Mouse (Mus musculus): ENCODE data around the gene Pgap1. TPM values are rescaled to one million over a fixed set of nuclear protein-coding genes. Genes with fewer than 3 reads are reported as not detected.

The Pgap1 gene
- polyA plus RNA-seq, 1 experiment from 2014 or later = 29.8 TPM

DNA sequence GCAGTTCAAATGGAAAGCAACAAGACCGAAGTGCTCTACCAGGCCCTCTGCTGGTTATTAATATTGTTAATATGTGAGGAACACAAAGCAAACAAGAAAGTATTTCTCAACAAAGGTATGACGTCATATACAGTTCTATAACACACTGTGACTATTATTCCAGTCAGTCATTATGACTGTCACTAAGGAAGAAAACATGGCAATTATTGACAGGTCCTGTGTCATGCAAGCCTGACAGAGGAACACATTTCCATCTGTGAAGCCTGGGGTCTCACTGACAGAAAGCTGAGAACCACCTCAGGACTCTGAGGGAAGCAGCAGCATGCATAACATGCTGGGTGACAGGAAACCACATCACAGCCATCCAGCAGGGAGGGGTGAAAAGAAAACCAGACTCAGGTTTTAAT, 65.0 kb downstream of the Pgap1 start:
- Histone ChIP-seq H3K4me2 (ENCODE audit: low read length) (no peak overlapping the region), H3K27ac (ENCODE audit: low read length) (no peak overlapping the region), H3K9ac (ENCODE audit: low read depth, low read length) (no peak overlapping the region), H3K4me3 (ENCODE audit: low read depth, low read length) (no peak overlapping the region), H3K4me1 (ENCODE audit: control insufficient read depth, insufficient read depth, low read length) (no peaks in the 10 kb centered on the region), H3K27me3 (ENCODE audit: control insufficient read depth, insufficient read depth, low read depth, low read length) (no peaks in the 10 kb centered on the region), H3K9me3 (replicated peaks; ENCODE audit: control insufficient read depth, low read length, poor library complexity, severe bottlenecking) (no peaks in the 10 kb centered on the region), H3K36me3 (ENCODE audit: control insufficient read depth, insufficient read depth, low read length) (peaks cover 17% of the 10 kb centered on the region)
- 81% methylated on average over 2 of the region's 2 CpGs for WGBS
- ATAC-seq = 0 out of 2 replicates have a peak, but pooled peaks have one; percentile 17

DNA sequence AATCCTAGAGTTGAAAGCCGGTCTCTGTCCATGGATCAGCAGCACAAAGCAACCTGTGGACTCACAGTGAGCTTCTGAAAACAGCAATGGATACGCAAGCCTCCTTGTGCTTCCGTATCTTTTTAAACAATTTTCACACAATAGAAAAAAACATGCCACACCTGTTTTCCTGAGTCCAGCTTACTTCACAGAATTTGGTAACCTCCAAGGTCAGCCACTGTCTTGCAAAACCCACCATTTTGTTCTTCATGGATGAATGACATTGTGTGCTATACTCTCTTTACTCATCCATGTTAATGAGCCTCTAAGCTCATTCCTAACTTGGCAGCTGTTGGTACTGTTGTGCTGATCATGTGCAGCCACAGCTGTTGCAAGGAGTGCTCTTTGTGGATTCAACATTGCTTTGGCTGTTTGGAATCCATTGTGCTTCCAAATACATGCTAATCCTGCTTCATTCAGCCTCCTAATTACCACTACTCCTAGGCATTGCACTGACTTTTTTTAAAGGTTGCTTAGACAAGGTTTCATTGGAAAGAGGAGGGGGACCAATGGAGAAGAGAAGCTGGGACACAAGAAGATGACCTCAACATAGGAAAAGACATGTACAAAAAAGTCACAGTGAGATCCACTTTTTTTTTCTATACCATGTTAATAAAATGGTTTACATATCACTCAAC, 72.6 kb downstream of the Pgap1 start:
- Histone ChIP-seq H3K4me1 (ENCODE audit: control insufficient read depth, insufficient read depth, low read length) (no peaks in the 10 kb centered on the region), H3K4me2 (ENCODE audit: low read length) (no peak overlapping the region), H3K4me3 (ENCODE audit: low read depth, low read length) (no peak overlapping the region), H3K27ac (ENCODE audit: low read length) (no peak overlapping the region), H3K9ac (ENCODE audit: low read depth, low read length) (no peak overlapping the region), H3K9me3 (replicated peaks; ENCODE audit: control insufficient read depth, low read length, poor library complexity, severe bottlenecking) (no peaks in the 10 kb centered on the region), H3K36me3 (ENCODE audit: control insufficient read depth, insufficient read depth, low read length) (peaks cover 18% of the 10 kb centered on the region), H3K27me3 (ENCODE audit: control insufficient read depth, insufficient read depth, low read depth, low read length) (no peaks in the 10 kb centered on the region)
- no peak for ATAC-seq
- WGBS = 59% methylated on average over 3 of the region's 3 CpGs

DNA sequence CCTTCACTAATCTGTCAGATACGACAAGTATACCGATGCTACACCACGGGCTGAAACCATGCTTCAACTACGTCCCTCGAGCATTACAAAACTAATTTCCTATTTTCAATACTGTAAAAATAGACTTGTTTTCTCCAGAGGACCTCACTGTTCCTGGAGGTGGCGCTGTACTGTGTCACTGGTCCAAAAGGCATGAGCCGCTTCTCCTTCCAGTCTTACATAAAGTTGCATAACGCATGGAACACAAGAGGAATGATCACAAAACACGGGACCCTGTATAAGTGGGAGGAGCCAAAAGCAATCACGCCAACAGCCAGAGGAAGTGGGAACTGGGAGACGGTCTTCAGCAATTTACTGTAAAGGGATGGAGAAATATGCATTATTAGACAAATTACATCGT, 77.0 kb downstream of the Pgap1 start:
- H3K9ac ChIP-seq (ENCODE audit: low read depth, low read length) = no peak overlapping the region
- H3K4me2 ChIP-seq (ENCODE audit: low read length) = no peak overlapping the region
- 95% methylated on average over 12 of the region's 12 CpGs for WGBS
- H3K27ac ChIP-seq (ENCODE audit: low read length) = no peak overlapping the region
- no peaks in the 10 kb centered on the region for H3K9me3 ChIP-seq (replicated peaks; ENCODE audit: control insufficient read depth, low read length, poor library complexity, severe bottlenecking)
- H3K36me3 ChIP-seq (ENCODE audit: control insufficient read depth, insufficient read depth, low read length) = peaks cover 27% of the 10 kb centered on the region
- ATAC-seq = no peak
- H3K27me3 ChIP-seq (ENCODE audit: control insufficient read depth, insufficient read depth, low read depth, low read length) = no peaks in the 10 kb centered on the region
- no peaks in the 10 kb centered on the region for H3K4me1 ChIP-seq (ENCODE audit: control insufficient read depth, insufficient read depth, low read length)
- H3K4me3 ChIP-seq (ENCODE audit: low read depth, low read length) = no peak overlapping the region

DNA sequence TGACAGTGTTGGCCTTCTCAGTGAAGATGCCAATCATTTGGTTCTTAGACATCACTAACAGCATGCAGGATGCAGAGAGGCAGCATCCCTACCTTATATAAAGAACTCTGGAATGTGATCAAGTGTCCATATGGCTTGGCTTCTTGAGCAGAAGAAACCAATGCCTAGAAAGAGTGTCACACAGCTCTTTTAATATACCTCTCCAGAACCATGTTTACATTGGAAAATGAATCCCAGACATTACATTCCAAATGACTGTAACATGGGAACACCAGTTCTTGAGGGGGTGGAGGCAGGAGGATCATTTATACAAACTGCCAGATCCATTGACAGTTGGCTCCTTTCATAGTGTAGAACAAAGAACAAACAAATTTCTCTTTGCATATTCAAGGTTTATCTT, 88.8 kb downstream of the Pgap1 start:
- Histone ChIP-seq H3K27me3 (ENCODE audit: control insufficient read depth, insufficient read depth, low read depth, low read length) (no peaks in the 10 kb centered on the region), H3K36me3 (ENCODE audit: control insufficient read depth, insufficient read depth, low read length) (0 out of 2 replicates have a peak, but pooled peaks cover 3% of the 10 kb centered on the region), H3K4me3 (ENCODE audit: low read depth, low read length) (no peak overlapping the region), H3K9me3 (replicated peaks; ENCODE audit: control insufficient read depth, low read length, poor library complexity, severe bottlenecking) (no peaks in the 10 kb centered on the region), H3K4me1 (ENCODE audit: control insufficient read depth, insufficient read depth, low read length) (no peaks in the 10 kb centered on the region), H3K9ac (ENCODE audit: low read depth, low read length) (no peak overlapping the region), H3K4me2 (ENCODE audit: low read length) (no peak overlapping the region), H3K27ac (ENCODE audit: low read length) (no peak overlapping the region)
- no peak for ATAC-seq

DNA sequence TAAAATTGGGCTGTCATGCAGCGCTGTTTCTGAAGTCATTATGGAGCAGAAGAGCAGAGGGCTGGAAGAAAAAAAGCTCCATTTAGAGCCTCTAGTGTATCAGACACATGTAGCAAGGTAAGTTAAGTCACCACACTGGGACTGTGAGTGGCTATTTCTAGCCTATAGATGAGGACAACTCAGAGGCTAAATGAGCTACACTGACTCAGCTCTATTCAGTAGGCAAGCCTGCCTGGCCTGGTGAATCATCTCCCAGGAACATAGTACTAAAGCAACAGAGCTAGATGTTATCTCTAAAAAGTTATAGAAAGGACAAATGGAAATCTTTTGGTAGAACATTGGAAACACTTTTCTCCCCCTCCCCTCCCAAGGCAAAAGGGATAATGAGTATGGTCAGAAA, 90.1 kb downstream of the Pgap1 start:
- WGBS = 100% methylated on average over 1 of the region's 1 CpGs
- Histone ChIP-seq H3K9ac (ENCODE audit: low read depth, low read length) (no peak overlapping the region), H3K27ac (ENCODE audit: low read length) (no peak overlapping the region), H3K4me2 (ENCODE audit: low read length) (no peak overlapping the region), H3K9me3 (replicated peaks; ENCODE audit: control insufficient read depth, low read length, poor library complexity, severe bottlenecking) (no peaks in the 10 kb centered on the region), H3K4me3 (ENCODE audit: low read depth, low read length) (no peak overlapping the region), H3K4me1 (ENCODE audit: control insufficient read depth, insufficient read depth, low read length) (no peaks in the 10 kb centered on the region), H3K36me3 (ENCODE audit: control insufficient read depth, insufficient read depth, low read length) (0 out of 2 replicates have a peak, but pooled peaks cover 3% of the 10 kb centered on the region), H3K27me3 (ENCODE audit: control insufficient read depth, insufficient read depth, low read depth, low read length) (no peaks in the 10 kb centered on the region)
- ATAC-seq = no peak

DNA sequence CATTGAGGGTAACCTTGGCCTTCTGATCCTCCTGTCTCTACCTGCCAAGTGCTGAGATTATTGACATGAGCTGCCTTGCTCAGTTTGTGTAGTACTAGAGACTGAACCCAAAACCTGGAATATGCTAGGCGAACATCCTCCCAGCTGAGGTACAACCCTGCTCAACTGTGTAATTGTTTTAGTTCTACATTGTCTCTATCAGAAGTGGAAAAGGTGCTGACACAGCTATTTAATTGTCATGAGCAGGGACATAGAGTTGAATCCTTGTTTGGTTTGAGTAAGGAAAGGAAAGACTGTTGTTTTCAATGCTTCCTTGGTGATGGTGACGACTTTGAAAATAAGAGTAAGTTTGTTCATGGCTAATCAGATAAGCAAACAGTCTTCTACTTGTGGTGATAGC, 105.4 kb downstream of the Pgap1 start:
- H3K36me3 ChIP-seq (ENCODE audit: control insufficient read depth, insufficient read depth, low read length) = no peaks in the 10 kb centered on the region
- ATAC-seq = no peak
- no peak overlapping the region for H3K4me2 ChIP-seq (ENCODE audit: low read length)
- H3K27ac ChIP-seq (ENCODE audit: low read length) = no peak overlapping the region
- no peak overlapping the region for H3K9ac ChIP-seq (ENCODE audit: low read depth, low read length)
- no peaks in the 10 kb centered on the region for H3K4me1 ChIP-seq (ENCODE audit: control insufficient read depth, insufficient read depth, low read length)
- WGBS = 89% methylated on average over 2 of the region's 2 CpGs
- H3K9me3 ChIP-seq (replicated peaks; ENCODE audit: control insufficient read depth, low read length, poor library complexity, severe bottlenecking) = no peaks in the 10 kb centered on the region
- H3K27me3 ChIP-seq (ENCODE audit: control insufficient read depth, insufficient read depth, low read depth, low read length) = no peaks in the 10 kb centered on the region
- no peak overlapping the region for H3K4me3 ChIP-seq (ENCODE audit: low read depth, low read length)

DNA sequence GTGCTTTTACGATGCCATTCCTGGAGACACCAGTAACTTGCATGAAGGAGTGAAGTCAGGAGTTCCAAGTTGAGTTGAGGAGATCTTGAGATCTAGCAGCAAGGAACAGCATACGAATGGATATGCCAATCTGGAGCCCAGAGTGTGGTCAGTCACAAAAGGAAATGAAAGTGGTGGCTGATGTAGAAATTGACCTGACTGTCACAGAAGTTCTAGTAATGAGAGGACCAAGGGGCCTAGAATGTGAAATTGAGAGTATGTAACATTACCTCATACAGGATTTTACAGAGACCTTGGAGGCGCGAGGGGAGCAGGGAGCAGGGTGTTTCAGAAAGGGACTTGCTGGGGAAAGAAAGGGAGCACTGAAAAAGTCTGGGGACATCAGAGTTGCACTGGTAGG, 108.7 kb downstream of the Pgap1 start:
- H3K9me3 ChIP-seq (replicated peaks; ENCODE audit: control insufficient read depth, low read length, poor library complexity, severe bottlenecking) = no peaks in the 10 kb centered on the region
- no peaks in the 10 kb centered on the region for H3K36me3 ChIP-seq (ENCODE audit: control insufficient read depth, insufficient read depth, low read length)
- no peak overlapping the region for H3K9ac ChIP-seq (ENCODE audit: low read depth, low read length)
- no peak overlapping the region for H3K27ac ChIP-seq (ENCODE audit: low read length)
- no peaks in the 10 kb centered on the region for H3K27me3 ChIP-seq (ENCODE audit: control insufficient read depth, insufficient read depth, low read depth, low read length)
- H3K4me2 ChIP-seq (ENCODE audit: low read length) = no peak overlapping the region
- no peak overlapping the region for H3K4me3 ChIP-seq (ENCODE audit: low read depth, low read length)
- no peak for ATAC-seq
- no peaks in the 10 kb centered on the region for H3K4me1 ChIP-seq (ENCODE audit: control insufficient read depth, insufficient read depth, low read length)
- 86% methylated on average over 4 of the region's 4 CpGs for whole genome bisulfite sequencing

DNA sequence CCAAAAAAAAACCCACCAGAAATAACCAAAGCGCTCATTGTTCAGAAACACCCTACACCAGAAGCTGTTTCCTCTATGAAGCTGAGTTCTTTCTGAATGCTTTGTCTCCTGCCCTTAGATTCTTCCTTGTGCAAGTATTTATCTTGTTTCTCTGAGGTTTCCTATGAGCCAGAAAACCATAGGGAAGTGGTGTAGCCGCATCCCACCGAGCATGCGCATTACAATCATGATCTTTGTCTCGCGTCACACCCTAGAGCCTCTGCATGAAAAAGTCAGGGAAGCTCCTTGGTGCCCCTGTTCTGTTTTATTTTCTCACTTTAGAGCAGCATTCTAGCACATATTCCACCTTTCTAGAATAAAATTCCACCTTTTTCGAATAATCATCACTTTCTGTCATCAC, 113.8 kb downstream of the Pgap1 start:
- Histone ChIP-seq H3K4me2 (ENCODE audit: low read length) (no peak overlapping the region), H3K9ac (ENCODE audit: low read depth, low read length) (no peak overlapping the region), H3K27me3 (ENCODE audit: control insufficient read depth, insufficient read depth, low read depth, low read length) (no peaks in the 10 kb centered on the region), H3K4me1 (ENCODE audit: control insufficient read depth, insufficient read depth, low read length) (no peaks in the 10 kb centered on the region), H3K27ac (ENCODE audit: low read length) (no peak overlapping the region), H3K4me3 (ENCODE audit: low read depth, low read length) (no peak overlapping the region), H3K9me3 (replicated peaks; ENCODE audit: control insufficient read depth, low read length, poor library complexity, severe bottlenecking) (no peaks in the 10 kb centered on the region), H3K36me3 (ENCODE audit: control insufficient read depth, insufficient read depth, low read length) (no peaks in the 10 kb centered on the region)
- WGBS = 50% methylated on average over 7 of the region's 7 CpGs
- no peak for ATAC-seq

DNA sequence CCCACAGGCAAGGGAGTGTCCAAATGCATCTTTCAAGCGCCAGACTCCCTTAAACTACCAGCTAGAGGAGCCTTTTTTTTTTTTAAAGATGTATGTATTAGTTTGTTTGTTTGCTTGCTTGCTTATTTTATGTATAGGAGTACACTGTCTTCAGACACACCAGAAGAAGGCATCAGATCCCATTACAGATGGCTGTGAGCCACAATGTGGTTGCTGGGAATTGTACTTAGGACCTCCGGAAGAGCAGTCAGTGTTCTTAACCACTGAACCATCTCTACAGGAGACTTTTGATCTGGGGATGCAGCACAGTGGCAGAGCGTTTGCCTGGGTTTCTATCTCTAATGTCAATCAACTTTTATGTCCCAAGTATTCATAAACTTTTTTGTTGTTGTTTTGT, 118.4 kb downstream of the Pgap1 start:
- 39% methylated on average over 3 of the region's 3 CpGs for WGBS

More for the DNA sequence above, 118.4 kb downstream of the Pgap1 start:
- no peak overlapping the region for H3K27ac ChIP-seq (ENCODE audit: low read length)
- no peaks in the 10 kb centered on the region for H3K36me3 ChIP-seq (ENCODE audit: control insufficient read depth, insufficient read depth, low read length)
- H3K27me3 ChIP-seq (ENCODE audit: control insufficient read depth, insufficient read depth, low read depth, low read length) = no peaks in the 10 kb centered on the region
- peak; percentile 56 for ATAC-seq
- H3K4me1 ChIP-seq (ENCODE audit: control insufficient read depth, insufficient read depth, low read length) = peaks cover 20% of the 10 kb centered on the region
- H3K9me3 ChIP-seq (replicated peaks; ENCODE audit: control insufficient read depth, low read length, poor library complexity, severe bottlenecking) = no peaks in the 10 kb centered on the region
- H3K4me3 ChIP-seq (ENCODE audit: low read depth, low read length) = peak overlapping the region; percentile 57
- peak overlapping the region; percentile 93 for H3K4me2 ChIP-seq (ENCODE audit: low read length)
- peak overlapping the region; percentile 67 for H3K9ac ChIP-seq (ENCODE audit: low read depth, low read length)

Measured in midbrain, embryonic 16.5 days (tissue).